ENCODE assay signal across 21 mouse cellular contexts in genomic region chr12:77096461-77096860, GRCm38 (mm10).
DNase-seq lines count a peak whose midpoint lies in the region; ATAC-seq lines count a peak whose summit lies in the region.
"Had no signal": no experiment of that assay in that cellular context is flagged by ENCODE, and none has a peak within 500 bp of the region (broad histone marks: within the 10 kb centered on the region; RNA-seq: fewer than 3 reads in every experiment).

No protein-coding gene starts in this region.

- no peaks in the 10 kb centered on the region for H3K27me3 ChIP-seq in kidney, embryonic 15.5 days
- H3K27me3 ChIP-seq: CH12.LX; heart, embryonic 15.5 days; hindbrain, embryonic 13.5 days had no signal

- ATAC-seq in kidney, embryonic 15.5 days (replicated peaks; ENCODE audit: low FRiP score) = no peak
- ATAC-seq in granulocyte monocyte progenitor cell, adult 5-6 weeks (replicated peaks; ENCODE audit: poor library complexity, severe bottlenecking) = no peak
- ATAC-seq in CD4-positive, CD25-positive, alpha-beta regulatory T cell, adult 4 months = no peak
- ATAC-seq: forebrain, embryonic 14.5 days had no signal

- no peak overlapping the region for H3K27ac ChIP-seq in kidney, embryonic 15.5 days
- H3K27ac ChIP-seq: embryonic facial prominence, embryonic 10.5 days; gastrocnemius, adult 2 months; heart, embryonic 15.5 days; hindbrain, embryonic 13.5 days had no signal

- no peaks in the 10 kb centered on the region for H3K9me3 ChIP-seq in kidney, embryonic 15.5 days (replicated peaks)
- H3K9me3 ChIP-seq: embryonic facial prominence, embryonic 10.5 days; heart, embryonic 15.5 days; hindbrain, embryonic 13.5 days had no signal

- WGBS in kidney, embryonic 15.5 days = 82% methylated on average over 4 of the region's 4 CpGs

- H3K4me1 ChIP-seq in kidney, embryonic 15.5 days = peaks cover 6% of the 10 kb centered on the region
- H3K4me1 ChIP-seq: embryonic facial prominence, embryonic 10.5 days had no signal

- H3K9ac ChIP-seq in kidney, embryonic 15.5 days = no peak overlapping the region
- H3K9ac ChIP-seq: heart, embryonic 15.5 days; hindbrain, embryonic 13.5 days had no signal

- H3K4me2 ChIP-seq in kidney, embryonic 15.5 days = no peak overlapping the region
- H3K4me2 ChIP-seq: heart, embryonic 11.5 days; heart, embryonic 15.5 days; hindbrain, embryonic 13.5 days had no signal

- H3K4me3 ChIP-seq in kidney, embryonic 15.5 days (replicated peaks) = no peak overlapping the region
- H3K4me3 ChIP-seq: embryonic facial prominence, embryonic 10.5 days; gastrocnemius, adult 2 months; heart, embryonic 15.5 days; hindbrain, embryonic 13.5 days had no signal

- no peaks in the 10 kb centered on the region for H3K36me3 ChIP-seq in kidney, embryonic 15.5 days
- H3K36me3 ChIP-seq: embryonic facial prominence, embryonic 10.5 days; heart, embryonic 15.5 days; hindbrain, embryonic 13.5 days had no signal

- peak; percentile 69 for DNase-seq in kidney, adult 11 months
- DNase-seq in kidney, adult 8-10 months = peak; percentile 59 to 64
- peak; percentile 29 for DNase-seq in kidney, postnatal 14 days
- DNase-seq in yolk sac, embryonic 10.5 days (ENCODE audit: low spot score) = peak; percentile 51
- DNase-seq: adrenal gland, adult 2 months; adrenal gland, postnatal 36 days; cerebellum, adult 2 months; cerebellum, postnatal 10 days; gastrocnemius, adult 2 months; gastrocnemius, postnatal 25 days; heart, adult 18-20 months; heart, postnatal 14 days had no signal
